Mouse (Mus musculus) left cerebral cortex, postnatal 14 days (tissue): Measurements from ENCODE around the gene Kcnk3. TPM values are rescaled to one million over a fixed set of nuclear protein-coding genes. Genes with fewer than 3 reads are reported as not detected.

Experiments
- DNase-seq, 2 experiments: peaks; one replicate each; pipeline ENCODE4 v3.0.0; 2021 to 2022; ENCODE audit warnings: low spot score in 2 of 2, mixed read lengths in 1 of 2
- intact Hi-C: fragments of 180-260 bp; cut with DNase I; formaldehyde crosslinking; loops from one replicate; pipeline ENCODE4 v1.15.1; 2025
- long read RNA-seq, 2 experiments: library from polyadenylated mRNA; stranded (forward); transcript quantifications; one replicate each; pipeline ENCODE4 v2.0.0; 2021
- total RNA-seq, 2 experiments: library from RNA; stranded (reverse); gene quantifications; 2 replicates each; pipeline ENCODE4 v1.2.3; 2021

Gene Kcnk3
- total RNA-seq, result 10 to 100 TPM; 19.5 to 20.2 TPM
- long read RNA-seq, experiment 1, transcript Kcnk3-201 (2 exons, 3,811 nt), result major isoform, 17 of 31 reads
- long read RNA-seq, experiment 1, partial matches to known transcripts, result 0 of 31 reads
- long read RNA-seq, experiment 1, other reads (novel, unspliced or antisense), result 14 of 31 reads
- long read RNA-seq, experiment 2, transcript Kcnk3-201 (2 exons, 3,811 nt), result major isoform, 24 of 39 reads
- long read RNA-seq, experiment 2, partial matches to known transcripts, result 0 of 39 reads
- long read RNA-seq, experiment 2, other reads (novel, unspliced or antisense), result 15 of 39 reads

DNA sequence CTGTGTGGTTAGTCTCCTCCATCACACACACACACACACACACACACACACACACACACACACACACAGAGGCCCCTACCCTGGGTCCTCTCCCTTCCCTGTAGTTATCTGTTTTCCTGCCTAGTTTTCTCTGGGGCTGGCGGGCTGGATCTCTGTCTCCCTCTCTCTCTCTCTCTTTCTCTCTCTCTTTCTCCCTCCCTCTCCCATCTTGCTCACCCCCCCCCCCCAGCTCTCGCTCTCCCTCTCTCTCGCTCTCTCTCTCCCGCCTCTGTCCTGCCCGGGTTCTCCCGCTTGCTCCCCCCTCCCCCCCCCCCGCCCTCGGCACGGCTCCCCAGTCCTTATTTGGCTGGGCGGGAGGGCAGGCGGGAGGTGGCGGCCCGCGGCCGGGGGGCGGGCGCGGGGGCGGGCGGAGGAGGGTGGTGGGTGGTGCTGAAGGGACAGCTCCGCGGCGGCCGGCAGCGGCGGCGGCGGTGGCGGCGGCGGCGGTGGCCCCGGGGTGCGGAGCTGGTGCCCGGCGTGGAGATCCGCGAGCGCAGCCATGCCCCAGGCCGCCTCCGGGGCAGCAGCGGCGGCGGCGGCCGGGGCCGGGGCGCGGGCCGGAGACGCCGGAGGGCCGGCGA lies at the start of gene Kcnk3:
Gene Kcnk3 (plus strand): TSS at position 490 of the 620 bp plus-strand sequence.
- peak in 1 of 2 experiments; percentile 54 for DNase-seq
- intact Hi-C loops, result no loop called here

DNA sequence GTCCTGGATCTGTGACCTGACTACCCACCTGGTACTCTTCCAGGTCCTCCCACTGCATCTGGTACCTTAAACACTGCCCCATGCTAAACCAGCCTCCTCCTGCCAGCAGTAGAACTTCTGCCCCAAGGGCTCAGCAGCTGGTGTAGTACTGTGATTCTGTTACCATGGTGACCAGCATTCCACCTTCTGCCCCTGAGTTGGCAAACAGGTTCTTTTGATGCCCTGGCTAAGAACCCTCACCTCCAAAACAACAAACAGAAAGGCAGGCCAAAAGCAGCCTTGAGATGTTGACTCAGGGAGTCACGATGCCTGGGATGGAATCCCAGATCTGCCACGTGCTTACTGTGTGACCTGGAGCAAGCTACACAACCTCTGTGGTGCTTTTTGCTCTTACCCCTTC lies 42.3 kb upstream of the Kcnk3 start, which contains the start of gene Cib4:
Gene Cib4 (minus strand): TSS at position 139 of the 400 bp plus-strand sequence.
- intact Hi-C loops, result no loop called here
- no peak for DNase-seq

DNA sequence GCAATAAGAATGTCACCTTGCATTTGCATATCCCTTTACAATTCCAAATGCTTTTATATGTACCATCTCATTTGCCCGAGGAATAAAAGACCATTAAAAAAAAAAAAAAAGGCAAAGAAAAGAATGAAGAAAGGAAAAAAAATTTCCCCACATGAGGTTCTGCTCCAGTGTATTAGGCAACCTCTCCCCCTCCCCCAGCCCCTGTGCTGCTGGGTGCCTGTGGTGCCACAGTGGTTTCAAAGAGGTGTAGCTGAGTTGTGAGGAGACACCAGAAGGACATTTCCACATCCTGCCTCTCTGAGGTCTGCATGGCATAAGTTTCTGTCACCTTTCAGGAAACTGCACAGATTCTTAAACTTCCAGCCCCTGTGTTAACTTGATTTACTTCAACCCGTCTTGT lies 39.3 kb upstream of the Kcnk3 start:
- intact Hi-C loops, result no loop called here
- no peak for DNase-seq

DNA sequence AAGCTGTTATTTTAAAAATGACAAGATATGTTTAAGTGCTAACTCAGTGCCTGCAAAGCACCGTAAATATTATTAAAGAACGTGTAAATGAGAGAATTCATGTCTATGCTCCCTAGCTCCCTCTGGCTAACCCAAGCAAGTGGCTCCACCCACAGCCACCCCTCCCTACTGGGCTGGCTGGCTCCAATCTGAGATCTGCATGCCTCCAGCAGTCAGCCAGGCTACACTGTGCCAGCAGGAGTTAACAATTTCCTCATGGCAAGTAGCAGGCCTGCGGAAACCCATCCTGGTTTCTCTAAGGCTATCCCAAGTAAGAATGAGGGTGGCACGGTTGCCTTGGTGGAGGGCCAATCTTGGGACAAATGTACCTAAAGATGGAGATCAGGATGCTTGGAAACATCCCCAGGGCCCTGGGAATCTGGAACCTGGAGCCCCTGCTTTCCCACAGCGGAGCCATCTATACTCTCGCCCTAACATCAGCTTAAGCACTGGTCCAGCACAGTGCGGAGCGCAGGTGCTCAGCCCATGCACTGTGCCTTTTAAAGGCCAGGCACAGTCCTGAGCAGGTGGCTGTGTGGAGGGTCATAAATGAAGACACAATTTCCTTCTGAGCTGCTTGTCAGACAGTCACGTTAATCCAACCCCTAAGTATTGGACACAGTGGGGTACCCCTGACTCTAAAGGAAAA lies 37.5 kb upstream of the Kcnk3 start:
- DNase-seq, result no peak
- intact Hi-C loops, result no loop called here

DNA sequence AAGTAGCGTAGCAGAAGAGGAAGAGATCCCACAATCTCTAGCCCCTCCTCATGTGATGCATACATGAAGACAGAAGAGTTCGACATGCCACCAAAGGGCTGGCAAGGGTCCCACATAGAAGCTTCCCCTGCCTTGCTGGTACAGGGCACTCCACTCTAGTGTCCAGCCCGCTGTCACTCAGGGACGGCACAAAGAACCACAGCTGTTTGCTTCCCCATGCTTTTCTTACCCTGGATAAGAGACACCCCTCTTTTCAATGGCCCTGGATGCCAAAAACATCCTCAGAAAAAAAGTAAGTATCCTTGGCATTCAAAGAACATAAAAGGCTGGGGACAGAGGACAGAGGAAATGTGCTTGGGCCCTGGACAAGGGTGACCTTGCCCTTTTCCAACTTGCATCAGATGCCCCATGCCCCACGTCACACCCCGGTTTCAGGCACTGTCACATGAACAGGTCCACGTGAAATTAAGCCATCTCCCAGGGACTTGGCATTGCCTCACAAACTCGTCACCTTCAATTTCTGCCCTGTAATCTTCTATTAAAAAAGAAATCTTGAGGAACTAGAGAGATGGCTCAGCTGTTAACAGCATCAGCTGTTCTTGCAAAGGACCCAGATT lies 36.8 kb upstream of the Kcnk3 start:
- DNase-seq, result no peak
- intact Hi-C loops, result no loop called here

DNA sequence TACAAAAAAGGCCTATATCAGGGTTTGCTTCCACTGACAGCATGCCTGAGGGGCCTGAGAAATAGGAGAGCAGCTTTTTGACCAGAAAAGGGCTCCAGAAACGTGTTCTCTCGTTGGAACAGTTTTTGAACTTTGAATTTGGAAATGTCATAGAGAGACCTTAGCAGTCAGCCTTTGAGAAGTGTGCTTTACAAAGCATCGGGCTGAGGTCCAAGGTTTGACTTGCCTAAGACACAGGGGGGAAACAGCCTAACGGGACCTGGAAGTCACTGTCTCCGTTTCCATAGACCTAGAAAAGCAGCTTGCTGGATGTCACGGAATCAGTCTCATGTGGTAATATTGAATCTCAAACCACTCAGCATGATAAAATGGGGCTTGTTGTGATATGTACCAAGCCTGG lies 36.0 kb upstream of the Kcnk3 start:
- intact Hi-C loops, result no loop called here
- no peak for DNase-seq

DNA sequence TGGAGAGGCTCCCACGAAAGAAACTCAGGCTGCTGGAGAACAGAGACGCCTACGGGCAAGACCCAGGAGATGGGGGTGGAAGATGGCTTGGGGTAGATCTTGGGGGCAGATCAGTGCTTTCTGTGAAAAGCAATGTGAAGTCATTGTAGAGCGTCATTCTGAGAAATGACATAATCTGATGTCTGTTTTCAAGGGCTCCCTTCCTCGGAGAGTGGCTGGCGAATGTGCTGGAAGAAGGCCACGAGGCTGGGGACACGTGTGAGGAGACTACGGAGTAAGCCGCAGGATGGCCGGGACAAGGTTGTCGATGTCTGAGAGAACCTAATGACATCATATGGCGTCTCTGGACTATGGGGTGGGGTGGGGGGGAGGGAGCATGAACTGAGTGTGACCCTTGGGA lies 34.0 kb upstream of the Kcnk3 start:
- intact Hi-C loops, result no loop called here
- DNase-seq, result no peak

DNA sequence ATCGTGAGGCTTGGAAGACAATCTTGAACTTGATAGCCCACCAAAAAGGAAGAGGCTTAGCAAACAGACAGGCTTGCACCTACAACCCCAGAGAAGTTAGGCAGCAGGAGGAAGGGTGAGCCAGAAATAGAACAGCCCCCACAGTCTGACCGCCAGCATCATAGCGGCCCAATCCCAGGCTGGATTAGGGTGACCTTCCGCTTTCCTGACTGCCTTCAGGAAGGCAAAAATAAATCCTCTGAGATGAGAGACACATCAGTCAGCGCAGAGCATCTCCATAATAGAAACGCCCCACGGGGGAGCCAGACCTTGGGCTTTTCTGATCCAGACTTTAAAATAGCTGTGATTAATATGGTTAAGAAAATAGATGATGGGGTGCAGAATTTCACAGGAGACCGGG lies 33.0 kb upstream of the Kcnk3 start:
- intact Hi-C loops, result no loop called here

DNA sequence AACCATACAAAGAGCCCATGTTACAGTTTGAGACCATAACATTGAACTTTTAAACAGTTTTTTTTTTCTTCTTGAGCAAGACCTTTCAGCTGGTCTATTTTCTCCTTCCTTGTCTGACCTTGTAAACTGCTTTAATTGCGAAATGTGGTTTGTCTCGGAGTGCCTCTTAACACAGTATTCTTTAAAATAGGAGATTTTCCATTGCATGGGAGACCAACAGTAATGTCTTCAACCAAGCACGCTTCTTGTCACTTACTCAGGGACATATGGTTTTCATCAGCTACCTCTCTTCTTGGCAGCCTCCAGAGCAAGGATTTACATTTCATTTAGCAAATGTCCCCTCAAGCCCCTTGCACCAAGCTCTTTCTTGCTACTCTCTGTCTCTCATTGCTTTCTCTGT lies 31.7 kb upstream of the Kcnk3 start:
- no peak for DNase-seq
- intact Hi-C loops, result no loop called here

More for the DNA sequence above, 33.0 kb upstream of the Kcnk3 start:
- DNase-seq, result no peak

DNA sequence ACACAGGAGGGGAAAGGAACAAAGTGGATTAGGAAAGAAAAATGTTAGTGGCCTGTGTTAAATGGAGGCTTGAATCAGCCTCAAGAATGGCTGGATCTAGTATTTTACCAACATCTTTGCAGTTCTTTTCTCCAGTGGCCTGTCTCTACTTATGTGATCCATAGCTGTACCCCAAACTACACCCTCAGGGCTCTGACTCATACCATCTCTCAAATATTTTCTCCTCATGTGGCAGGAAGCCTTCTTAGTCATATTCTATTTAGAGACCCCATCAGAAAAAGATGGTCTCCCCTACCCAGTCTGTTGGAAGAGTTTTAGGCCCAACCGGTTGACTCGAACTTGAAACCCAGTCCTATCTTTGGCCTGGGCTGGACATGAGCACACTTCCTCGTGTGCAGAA lies 28.5 kb upstream of the Kcnk3 start:
- DNase-seq, result no peak
- intact Hi-C loops, result no loop called here

DNA sequence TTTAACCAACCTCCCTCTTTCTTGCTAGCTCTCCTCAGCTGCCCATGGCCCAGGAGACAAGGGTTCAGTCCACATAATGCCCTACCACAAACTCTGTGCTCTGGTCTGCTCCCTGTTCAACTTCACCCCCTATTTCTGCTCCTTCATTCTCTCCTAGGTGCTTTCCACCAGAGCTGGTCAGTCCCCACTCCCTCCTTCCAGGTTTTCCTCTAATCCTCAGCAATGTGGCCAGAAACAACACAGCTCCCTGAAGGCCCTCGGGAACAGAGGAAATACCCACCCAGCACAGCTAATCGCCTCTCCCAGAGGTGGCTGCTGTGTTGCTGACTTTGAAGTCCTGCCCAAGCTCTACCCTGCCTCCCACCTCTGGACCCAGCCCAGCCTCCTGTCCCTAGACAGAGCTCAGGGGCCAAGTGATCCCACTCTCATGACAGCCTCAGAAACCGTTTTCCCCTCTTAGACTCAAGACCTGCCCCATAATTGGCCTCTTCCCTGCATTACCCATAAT lies 27.9 kb upstream of the Kcnk3 start:
- DNase-seq, result no peak
- intact Hi-C loops, result no loop called here

DNA sequence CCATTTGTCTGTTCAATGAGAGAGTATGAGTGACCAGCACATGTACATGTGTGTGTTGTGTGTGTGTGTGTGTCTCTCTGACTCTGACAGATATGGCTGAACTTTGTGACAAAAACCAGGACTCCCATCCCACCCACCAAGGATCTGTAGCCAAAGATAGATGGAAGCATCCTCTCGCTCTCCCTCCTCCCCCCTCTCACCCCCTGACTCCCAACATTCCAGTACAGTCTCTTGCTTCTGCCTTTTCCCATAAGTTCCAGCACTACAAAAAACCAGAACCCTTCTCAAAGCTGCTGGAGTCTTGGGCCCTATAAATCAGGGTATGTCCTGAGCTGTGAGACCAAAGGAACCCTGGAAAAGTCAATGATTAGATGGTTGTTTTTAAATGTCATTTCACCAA lies 19.5 kb upstream of the Kcnk3 start:
- intact Hi-C loops, result no loop called here
- no peak for DNase-seq

DNA sequence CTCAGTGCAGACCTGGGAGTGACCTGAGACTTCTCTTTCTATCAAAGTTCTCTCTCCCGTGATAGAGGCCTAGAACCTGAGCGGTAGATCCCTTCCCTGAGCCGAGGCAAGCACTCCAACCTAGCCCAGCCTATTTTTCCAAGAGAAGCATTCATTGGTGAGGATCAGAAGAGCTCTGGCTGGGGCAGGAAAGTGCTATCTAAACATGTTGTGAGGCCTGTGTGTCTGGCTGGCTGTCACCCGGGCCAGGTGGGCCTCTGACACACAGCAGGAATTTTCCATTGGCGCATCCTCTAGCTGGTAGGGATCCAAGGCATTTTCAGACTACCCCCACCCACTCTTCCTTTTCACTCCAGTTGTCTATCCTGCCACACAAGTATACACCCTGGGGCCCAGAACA lies 16.1 kb upstream of the Kcnk3 start:
- no peak for DNase-seq
- intact Hi-C loops, result no loop called here

DNA sequence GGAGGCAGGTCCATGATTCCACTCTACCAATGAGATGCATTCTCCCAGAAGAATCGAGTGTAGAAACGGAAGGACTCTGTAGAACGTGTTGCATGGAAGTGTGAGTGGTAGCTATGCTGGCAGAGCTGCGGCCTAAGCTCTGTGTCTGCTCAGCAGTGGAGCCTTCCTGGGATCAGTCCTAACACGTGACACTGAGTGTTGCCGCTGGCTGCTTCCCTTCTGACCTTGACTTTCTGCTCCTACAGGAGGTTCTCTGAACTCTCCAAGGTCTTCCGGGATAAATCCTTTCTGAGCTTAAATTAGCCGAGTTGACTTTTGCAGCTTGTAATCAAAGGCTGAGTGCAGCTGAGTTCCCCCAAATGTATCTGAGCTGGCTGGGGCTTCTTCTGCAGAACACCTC lies 13.6 kb upstream of the Kcnk3 start:
- intact Hi-C loops, result no loop called here

DNA sequence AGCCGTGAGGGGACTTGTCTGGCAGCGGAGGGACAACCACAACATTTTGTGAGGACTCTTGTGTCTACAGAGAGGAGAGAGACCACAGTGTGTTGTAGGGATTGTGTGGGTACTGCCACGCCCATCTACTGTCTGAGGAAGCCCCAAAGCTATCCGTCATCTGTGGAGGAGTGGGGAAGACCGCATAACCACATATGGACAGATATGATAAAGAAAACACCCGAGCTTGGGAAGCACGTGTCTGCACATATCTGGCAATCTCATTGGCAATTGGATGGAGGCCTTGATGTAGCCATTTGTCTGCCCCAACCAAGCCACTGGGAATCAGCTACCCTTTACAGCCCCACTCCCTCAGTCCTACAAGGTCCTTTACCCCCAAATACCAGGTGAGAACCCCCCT lies 11.7 kb upstream of the Kcnk3 start:
- intact Hi-C loops, result no loop called here
- DNase-seq, result no peak

More for the DNA sequence above, 13.6 kb upstream of the Kcnk3 start:
- no peak for DNase-seq

DNA sequence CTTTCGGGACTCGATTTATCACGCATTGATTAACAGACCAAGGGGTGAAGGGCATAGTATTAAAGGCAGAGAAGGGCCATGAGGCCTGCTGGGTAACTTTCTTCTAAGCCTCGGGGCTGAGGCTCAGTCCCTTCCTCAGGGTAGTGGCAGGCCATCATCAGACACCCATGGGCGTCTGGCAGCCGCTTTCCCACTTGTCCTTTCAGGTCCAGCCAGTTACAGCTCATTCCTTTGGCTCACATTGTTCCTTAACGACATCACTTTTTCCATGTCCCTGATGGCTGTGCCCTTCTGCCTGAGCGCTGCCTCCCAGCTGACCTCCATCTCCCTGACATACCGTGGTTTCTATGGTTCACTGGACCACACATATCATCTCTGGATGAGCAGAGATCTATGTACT lies 10.7 kb upstream of the Kcnk3 start:
- intact Hi-C loops, result no loop called here
- no peak for DNase-seq

DNA sequence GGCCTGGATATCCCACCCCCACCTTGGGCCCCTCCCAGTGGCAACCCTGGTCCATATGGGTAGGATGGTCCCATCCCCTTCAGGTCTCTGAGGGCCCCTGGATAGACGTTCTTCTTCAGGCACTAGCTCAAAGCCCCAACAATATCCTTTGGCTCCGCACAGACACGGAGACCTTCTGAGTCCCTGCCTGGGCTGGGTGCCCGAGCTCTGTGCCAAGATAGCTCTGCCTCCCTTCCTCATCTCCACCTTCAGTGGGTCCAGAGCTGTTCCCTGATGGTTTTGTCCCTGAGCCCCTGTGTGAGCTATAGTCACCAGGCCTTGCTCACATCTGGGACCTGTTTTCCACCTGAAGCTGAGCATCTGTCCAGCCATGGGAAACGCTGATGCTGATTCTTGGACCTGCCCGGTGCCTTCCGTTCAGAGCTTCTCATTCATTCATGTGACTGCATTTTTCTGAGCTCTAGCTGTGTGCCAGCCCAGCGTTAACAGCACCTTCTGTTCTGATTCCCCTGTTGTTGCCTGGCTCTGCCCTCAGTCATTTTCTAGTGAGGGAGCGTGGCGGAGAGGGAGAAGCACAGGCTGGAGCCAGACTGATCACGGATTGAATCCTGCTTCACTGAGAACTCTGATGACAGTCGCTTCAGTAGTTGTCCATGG lies 10.2 kb upstream of the Kcnk3 start:
- intact Hi-C loops, result no loop called here
- peak; percentile 45 to 63 for DNase-seq

DNA sequence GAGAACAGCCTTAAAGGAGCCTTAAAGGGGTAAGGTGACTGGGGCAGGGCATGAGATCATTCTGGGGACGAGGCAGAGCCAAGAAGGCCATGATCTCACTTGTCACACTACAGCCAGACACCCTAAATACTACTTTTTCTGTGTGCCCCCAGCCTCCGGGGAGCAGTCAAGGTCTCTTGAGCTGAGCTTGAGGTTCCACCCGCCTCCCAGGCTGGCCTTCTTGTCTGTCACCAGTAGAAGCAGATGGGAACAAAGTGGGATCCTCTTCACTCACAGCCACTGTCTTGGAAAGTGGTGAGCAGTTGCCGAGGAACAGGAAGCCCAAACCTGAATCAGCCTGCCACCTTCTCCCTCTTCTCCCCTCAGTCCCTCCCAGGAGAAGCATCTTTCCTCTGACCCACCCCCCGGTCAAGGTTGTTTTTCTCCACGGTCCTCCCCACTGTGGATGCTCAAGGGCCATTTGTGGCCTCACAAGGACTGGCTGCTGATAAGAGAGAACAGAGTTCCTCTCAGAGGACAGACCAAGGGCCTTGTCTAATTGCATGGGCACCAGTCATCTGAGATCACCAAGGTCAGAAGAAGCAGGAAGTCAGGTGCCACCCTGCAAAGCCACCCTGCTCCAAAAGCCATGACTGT lies 9.4 kb upstream of the Kcnk3 start:
- intact Hi-C loops, result no loop called here

DNA sequence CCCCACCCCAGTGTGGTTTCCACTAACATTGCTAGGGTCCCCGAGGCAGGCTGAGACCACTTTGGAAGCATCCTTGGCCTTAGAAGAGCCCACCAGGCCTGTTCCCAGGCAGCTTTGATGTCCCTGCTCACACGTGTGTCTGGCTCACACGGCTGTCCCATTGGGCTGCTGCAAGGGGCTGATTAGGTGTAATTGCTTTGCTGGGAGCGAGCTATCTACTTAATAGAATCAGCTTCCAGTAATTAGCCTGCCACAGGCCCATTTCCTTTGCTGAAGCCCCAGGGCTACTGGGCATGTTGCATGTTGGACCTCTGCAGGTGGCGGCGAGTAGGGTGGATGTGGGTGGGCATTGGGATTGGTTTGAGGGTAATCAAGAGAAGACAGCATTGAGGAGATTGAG lies 7.2 kb upstream of the Kcnk3 start:
- DNase-seq, result no peak
- intact Hi-C loops, result no loop called here

More for the DNA sequence above, 9.4 kb upstream of the Kcnk3 start:
- peak in 1 of 2 experiments; percentile 62 for DNase-seq
